Mouse (Mus musculus) adrenal gland, adult (tissue): Measurements from ENCODE around the gene Fto.

Experiments
- DNase-seq, 2 experiments: peaks; one replicate each; pipeline ENCODE4 v3.0.0; 2022 to 2023; ENCODE audit warnings: low spot score in 1 of 2; ENCODE audit not compliant: inconsistent age in 2 of 2

The Fto gene

DNA sequence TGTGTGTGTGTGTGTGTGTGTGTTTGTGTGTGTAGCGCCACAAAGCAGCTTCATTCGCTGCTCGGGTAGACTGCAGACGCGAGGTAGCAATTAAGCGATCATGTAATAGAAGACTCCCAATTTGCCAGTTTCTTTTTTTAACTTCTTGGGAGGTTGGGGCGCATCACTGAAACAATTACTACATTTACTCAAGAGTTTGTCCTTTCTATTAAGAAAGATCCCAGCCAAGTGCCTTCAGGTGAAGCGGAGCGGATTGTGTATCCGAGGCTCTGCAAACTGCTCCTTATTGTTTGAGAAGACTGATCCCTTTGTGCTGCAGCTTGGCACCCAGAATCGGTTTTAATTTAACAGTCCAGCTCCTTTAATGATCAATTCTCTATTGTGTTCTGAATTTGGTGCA lies 70.5 kb downstream of the Fto start:
- no peak for DNase-seq

GRCm38 (mm10) chr8:91384389-91384788 lies 71.1 kb downstream of the Fto start:
- no peak for DNase-seq

DNA sequence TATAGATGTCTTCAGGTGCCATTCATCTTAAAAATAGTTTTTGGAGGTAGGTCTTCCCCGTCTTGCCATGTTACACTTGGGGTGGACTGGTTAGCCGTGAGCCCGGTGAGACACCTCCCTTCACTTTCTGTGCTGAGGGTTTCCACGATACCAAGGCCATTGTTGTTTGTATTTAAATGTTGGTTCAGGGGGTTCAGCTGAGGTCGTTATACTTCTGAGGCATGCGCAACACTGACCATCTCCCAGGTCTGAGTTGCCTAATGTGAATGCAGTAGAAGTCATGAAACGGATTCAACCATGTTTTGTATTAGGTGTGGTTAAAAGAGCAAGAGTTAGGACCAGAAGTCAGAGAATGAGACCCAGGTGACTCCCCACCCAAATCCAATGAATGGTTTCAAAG lies 72.5 kb downstream of the Fto start:
- no peak for DNase-seq

DNA sequence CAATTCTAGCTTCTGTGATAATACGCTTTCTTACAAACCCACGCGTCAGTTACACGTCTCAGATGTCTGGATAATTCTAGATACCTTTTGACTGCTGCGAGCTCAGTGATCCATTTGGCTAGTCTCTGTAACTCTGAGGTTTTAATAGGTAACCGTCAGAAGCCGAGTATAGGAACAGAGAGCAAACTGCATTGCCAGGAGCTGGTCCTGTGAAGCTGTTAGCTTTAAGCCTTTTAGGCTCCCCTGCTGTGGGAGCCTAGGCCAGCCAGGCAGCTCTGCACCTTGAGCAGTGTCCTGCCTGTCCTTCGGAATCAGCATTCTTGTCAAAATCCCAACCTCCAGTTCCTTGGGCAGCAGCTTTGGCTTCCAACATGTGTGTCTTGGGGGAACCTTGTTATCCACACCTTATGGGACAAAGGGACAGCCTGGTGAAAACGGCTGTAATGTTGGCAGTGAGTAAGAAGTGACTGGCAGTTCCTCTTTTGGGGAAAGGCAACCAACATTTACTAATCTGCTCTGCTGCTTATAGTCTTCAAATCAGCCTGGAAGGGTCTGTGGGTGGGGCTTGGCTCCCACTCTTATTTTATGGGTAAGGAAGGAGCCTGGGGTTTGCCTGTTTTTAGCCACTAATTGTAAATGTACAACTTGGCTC lies 77.2 kb downstream of the Fto start:
- DNase-seq: no peak

- DNase-seq: no peak
These were observed 78.9 kb downstream of the Fto start for GRCm38 (mm10) chr8:91392261-91392660.

DNA sequence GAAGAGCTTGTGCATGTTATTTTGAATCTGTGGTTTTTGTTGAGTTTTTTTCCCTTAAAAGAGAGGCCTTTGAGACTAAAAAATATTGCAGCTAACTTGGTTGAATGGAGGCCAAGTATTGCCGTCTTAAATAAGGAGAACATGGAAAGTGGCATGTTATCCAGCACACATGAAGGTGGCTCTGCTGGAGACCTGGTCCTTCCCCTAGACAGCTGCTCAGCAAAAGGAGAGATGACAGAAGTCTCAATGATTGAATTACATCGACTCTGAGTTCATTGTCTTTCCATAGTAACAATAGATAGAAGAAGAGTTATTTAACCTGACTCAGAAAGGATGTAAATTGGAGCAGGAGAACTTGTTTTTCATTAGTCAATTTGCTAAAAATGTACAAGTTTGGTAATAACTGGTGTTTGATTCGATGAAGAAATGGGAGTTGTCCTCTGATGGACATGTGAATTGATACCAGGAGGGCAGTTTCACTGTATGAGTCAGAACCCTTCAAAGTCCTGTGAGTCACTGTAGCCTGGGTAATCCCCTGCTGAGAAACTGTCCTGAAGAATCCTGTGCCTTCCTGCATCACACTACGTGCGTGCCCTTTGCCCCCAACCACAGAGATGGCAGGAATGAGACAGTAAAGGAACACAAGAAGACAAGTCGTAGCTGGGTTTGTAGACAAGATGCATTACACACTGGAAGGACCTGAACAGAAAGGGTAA lies 82.2 kb downstream of the Fto start:
- peak; percentile 62 to 79 for DNase-seq

DNA sequence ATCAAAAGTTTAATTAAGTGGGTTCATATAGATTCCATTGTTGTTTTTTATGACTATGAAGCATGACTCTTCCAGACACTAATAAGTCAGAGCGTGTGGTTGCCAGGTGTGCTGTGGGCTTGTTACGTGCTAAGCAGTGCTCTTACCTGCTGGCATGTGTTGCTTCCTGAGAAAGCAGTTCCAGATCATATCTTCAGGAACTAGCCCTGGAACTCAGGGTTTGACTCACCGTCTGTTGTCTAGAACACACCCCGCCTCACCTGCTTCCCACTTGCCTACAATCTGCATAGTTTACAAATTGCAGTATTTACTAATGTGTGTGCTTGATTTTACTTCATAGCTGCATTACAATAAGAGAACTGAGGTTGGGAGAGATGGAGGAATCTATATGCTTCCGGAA lies 84.7 kb downstream of the Fto start:
- DNase-seq: no peak

DNA sequence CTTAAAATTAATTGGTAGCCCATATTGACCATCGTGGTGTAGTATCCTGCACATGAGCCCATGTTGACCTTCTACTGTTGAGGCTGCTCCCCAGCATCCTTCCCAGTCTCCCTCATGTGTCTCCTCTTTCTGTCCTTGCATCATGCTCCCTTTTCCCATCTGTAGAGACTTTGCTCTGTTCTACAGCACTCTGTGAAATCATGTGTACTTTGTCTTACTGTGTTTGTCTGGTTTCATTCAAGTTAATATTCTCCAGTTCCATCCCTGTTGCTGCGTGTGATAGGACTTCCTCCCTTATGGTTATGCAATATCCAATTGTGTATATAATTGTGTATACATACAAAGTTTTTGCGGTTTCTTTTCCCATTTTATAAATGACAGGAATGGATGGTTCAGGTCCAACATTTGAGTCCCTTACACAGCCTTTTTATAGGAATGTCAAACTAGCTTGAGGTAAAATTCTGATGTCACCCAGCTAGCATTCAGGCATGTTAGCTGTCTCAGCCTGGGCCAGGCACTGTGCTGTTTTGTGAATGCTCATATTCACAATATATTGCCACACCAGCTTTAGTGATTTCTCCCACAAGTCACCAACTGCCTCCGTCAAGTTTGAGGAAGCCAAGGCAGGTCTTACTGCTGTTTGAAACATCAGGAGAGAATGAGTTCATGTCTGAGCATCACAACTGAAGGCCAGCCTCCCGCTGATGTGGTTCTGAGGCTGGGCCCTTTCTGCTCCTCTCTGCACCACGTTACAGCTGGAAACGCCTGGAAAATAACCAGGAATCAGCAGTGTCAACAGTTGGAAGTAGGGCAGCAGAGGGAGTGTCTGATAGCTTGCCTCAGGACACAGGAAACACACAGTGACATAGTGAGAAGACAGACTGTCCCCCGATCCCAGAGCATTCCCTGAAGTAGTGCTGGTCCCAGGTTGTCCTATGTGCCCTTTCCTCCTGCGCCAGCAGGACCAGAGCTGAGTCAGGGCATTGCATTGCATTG lies 90.0 kb downstream of the Fto start:
- DNase-seq: no peak

- DNase-seq: no peak
These were observed 91.0 kb downstream of the Fto start for GRCm38 (mm10) chr8:91404311-91404710.

DNA sequence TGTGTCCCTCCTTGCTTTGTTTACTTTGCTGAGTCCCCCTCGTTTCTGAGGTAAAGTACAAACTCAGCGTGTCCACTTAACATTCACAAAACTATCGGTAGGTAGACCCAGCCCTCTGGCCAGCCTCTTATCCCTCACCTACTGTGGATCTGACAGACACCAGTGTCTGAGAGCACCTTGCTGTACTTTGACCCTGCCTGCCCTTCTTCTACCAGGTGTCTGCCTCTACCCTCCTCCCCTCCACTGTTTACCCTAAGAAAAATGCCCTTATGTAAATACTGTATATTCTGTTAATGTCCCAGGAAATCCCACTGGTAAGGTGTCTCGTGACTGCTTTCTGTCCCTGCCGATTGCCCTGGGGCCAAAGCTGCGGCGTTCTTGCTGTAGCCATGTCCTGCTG lies 91.8 kb downstream of the Fto start:
- no peak for DNase-seq

GRCm38 (mm10) chr8:91406624-91407290 lies 93.4 kb downstream of the Fto start:
- no peak for DNase-seq

GRCm38 (mm10) chr8:91407880-91408279 lies 94.6 kb downstream of the Fto start:
- no peak for DNase-seq

GRCm38 (mm10) chr8:91410007-91410406 lies 96.7 kb downstream of the Fto start:
- DNase-seq: no peak

DNA sequence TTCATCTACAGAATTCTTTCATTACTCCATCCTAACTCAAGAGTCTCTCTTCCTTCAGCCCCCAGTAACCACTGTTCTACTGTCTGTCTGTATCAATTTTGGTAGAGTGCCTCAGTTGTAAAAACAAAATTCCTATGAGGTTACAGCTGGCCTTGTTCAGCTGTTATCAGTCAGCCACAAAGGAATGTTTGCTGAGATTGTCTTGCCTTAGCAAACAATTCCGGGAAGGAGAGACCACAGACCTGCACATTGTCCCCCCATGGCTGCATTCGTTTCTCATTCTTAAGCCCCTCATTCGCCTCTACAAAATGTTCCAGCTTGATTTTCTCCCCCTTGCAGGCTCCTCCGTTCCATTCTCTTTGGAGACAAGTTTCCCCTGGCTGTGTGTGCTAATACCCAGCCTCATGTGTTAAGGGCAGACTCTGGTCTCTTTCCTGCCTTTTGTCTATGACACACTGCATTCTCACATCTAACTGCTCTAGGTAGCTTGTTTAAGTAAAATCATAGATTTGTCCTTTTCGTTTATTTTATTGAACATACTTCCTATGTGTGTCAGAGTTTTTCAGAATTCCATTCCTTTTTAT lies 111.3 kb downstream of the Fto start:
- DNase-seq: no peak

DNA sequence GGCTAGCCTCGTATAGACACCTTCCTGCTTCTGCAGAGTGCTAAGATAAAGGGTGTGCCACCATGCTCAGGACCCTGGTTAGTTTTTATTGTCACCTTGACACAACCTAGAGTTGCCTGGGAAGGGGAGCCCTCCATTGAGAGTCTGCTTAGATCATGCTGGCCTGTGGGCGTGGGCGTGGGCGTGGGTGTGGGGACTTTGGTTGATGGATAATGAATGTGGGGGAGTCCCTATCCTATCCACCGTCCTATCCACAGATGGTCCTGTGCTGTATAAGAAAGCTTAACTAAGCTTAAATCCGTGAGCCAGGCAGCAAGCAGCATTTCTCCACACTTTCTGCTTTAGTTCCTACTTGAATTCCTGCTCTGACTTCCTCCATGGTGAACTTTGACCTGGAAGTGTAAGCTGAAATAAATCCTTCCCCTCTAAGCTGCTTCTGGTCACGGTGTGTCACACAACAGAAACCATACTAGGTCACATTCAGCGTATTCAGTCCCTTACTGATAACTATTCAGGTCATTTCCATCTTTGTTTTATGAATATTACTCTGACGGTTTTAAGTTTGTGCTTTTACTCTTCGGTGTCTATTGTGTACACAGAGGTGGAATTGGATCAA lies 112.0 kb downstream of the Fto start:
- no peak for DNase-seq

DNA sequence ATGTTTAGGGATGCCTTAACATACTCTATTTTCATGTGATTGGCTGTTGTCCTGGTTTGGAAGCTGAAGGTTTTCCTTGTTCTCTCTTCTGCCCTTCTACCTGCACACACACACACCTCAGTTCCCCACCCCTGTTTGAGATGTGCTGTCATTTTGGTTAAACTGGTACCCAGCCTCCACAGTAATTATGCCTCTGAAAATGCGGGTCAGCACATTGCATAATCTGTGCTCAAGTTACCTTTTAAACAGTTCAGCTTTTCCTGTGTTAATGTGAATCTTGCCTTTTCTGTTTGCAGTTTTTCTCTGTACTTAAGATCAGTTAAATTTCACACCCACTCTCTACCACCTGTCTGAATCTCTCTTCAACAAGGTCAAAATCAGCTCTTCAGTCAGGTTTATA lies 113.2 kb downstream of the Fto start:
- no peak for DNase-seq

DNA sequence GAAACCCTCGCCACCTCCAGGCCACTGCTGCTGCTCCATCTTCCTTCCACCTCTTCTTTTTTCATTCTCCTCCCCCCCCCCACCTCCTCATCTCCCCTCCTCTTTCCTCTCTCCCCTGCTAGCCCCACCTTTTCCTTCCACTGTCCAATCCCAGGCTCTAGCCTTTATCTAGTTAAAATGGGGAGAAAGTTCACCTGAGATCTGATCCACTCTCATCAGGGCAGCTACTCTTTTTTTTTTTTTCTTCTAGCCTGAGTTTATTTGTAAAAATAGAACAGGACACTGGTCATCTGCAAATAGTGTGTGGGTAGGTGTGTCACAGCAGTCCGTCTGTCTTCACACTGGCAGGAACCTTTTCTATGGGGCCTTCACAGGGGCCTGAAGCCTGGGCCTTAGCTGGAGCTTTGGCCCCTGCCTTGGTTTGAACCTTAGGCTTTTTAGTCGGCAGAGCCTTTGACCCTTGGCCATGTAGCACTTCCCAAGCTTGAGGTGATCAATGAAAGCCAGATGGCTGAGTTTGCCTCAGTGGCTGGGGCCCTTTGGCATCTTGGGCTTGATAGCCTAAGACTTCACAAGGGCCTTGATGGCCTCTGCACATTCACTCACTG lies 117.1 kb downstream of the Fto start:
- DNase-seq: no peak

DNA sequence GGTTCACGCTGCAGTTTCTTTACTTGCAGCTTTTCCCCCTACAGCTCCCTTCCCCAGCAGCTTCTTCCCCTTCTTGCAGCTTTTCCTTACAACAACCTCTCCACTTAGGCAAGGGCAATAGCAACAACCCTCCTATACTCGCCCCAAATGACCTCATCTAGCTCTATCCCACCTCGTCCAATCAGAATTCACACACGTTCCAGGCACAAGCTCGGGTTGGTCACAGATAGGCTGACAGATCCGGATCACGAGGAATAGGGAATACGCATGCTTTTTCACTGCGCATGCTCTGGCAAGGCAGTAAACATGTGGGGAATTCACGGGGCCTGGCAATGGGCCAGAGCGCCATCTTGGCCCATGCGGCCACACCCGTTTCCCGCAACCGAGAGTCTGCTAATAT lies 122.7 kb downstream of the Fto start:
- DNase-seq: no peak

DNA sequence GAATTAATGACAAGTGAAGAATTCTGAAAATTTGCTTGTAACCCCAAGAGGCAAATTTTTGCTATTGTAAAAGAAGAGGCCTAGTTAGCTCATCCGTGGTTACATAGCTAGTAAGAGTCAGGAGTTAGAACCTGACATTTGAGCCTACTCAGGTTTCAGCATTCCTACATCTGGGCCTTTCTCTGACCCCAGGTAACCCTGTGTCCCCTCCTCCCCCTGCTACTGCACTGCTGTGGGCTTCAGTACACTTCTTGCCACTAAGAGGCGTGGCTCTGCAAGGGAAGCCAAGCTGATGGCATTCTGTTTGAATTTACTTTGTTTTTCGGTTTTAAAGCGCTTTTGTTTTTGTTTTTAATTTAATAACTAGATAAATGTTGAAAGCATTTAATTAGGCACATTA lies 130.6 kb downstream of the Fto start:
- no peak for DNase-seq
